Mouse (Mus musculus) small intestine, adult 2 months (tissue): ENCODE data around the gene Zfp597.

Source experiments
- CTCF ChIP-seq: fragments of 200-500 bp; IDR thresholded peaks from 2 replicates; pipeline ENCODE4 v1.5.1; 2012; ENCODE audit warnings: low read depth, mild to moderate bottlenecking, control low read depth, inconsistent platforms, low read length, moderate library complexity, mixed read lengths; ENCODE audit not compliant: insufficient replicate concordance, insufficient read length; ENCODE audit errors: extremely low read depth
- POLR2A ChIP-seq: fragments of 200-500 bp; IDR thresholded peaks from 2 replicates; pipeline ENCODE4 v1.6.1; 2012; ENCODE audit warnings: low read depth, mild to moderate bottlenecking, control low read depth, inconsistent platforms, low read length, moderate library complexity

- TF ChIP-seq CTCF (no peak), POLR2A (no peak)
These were observed 28.6 kb downstream of the Zfp597 start for GRCm38 (mm10) chr16:3855776-3856175.
